Comparison of ENCODE assay signal across 10 mouse cellular contexts in the genomic region with DNA sequence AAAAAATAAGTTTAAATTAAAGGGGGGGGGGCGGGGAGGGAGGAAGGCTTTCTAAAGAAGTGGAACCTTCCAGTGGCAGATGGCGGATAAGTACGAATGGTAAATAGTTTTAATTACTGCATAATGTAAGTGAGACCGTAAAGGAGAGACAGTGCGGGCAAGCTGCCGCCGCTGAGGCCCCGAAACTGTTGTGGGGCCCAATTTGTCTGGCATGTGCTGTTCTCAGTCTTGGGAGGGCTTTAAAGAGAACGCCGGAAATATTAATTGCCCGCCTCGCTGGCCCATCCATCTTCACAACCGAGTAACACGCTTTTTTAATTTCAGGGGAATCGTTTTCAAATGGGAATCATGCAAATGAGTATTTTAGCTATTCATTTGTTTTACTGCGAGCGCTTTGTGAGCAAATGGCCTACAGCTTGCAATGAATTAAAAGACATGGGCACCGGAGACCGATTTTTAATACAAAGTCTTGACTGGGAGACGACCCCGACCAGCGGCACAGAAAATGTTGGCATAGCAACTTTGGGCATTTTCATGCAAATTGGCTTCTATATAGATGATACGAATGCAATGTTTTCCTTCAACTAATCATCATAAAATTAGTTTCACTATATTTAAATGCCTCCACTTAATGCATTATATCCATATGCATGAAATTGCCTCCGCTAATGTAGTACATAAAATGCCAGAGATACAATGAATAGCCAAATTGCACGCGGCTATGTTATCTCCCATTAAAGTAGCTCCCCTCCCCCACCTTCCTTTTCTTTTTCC.
DNase-seq lines count a peak whose midpoint lies in the region; ATAC-seq and TF ChIP-seq lines count a peak whose summit lies in the region.
"Had no signal": no experiment of that assay in that cellular context is flagged by ENCODE, and none has a peak within 500 bp of the region (broad histone marks: within the 10 kb centered on the region; RNA-seq: fewer than 3 reads in every experiment).

No protein-coding gene starts in this region.

- H3K9ac ChIP-seq in heart, embryonic 14.5 days (ENCODE audit: low read length) = peak overlapping the region; percentile 48; the same call in 1 of the 2 replicates
- H3K9ac ChIP-seq in hindbrain, embryonic 11.5 days (ENCODE audit: low read depth, low read length) = peak overlapping the region; percentile 28; the same call in 1 of the 2 replicates
- no peak overlapping the region for H3K9ac ChIP-seq in liver, postnatal 0 days (replicated peaks)

- TF ChIP-seq POLR2A in brain, embryonic 14.5 days (IDR thresholded peaks at IDR 0.05; ENCODE audit: borderline replicate concordance, extremely low read depth, insufficient read depth, insufficient read length, poor library complexity, severe bottlenecking) = no peak

- DNase-seq in heart, adult 18-20 months = no peak
- DNase-seq in brain, embryonic 14.5 days (ENCODE audit: low read depth) = peak; percentile 94
- peak; percentile 62 for DNase-seq in hindbrain, embryonic 11.5 days (ENCODE audit: low spot score)
- no peak for DNase-seq in liver, postnatal 0 days
- no peak for DNase-seq in gastrocnemius, adult 18-20 months (ENCODE audit: low spot score)
- DNase-seq in adrenal gland, adult 8-10 months = no peak
- no peak for DNase-seq in layer of hippocampus, adult 8-10 months (ENCODE audit: low spot score in 2 of 2)
- DNase-seq: gastrocnemius, postnatal 10 days had no signal

- no peak for TF ChIP-seq EP300 in liver, postnatal 0 days (IDR thresholded peaks at IDR 0.05; ENCODE audit: low read depth)

- H3K36me3 ChIP-seq in heart, embryonic 14.5 days (ENCODE audit: control insufficient read depth, insufficient read depth, low read length) = no peaks in the 10 kb centered on the region
- H3K36me3 ChIP-seq in hindbrain, embryonic 11.5 days (ENCODE audit: control insufficient read depth, insufficient read depth, low read length) = no peaks in the 10 kb centered on the region
- H3K36me3 ChIP-seq in liver, postnatal 0 days (replicated peaks; ENCODE audit: insufficient read depth, low read length) = no peaks in the 10 kb centered on the region

- H3K27ac ChIP-seq in heart, embryonic 14.5 days (replicated peaks in 1 of 2; ENCODE audit: control insufficient read depth in 1 of 2, insufficient read depth in 1 of 2, low read depth in 2 of 2, low read length in 2 of 2) = no peak overlapping the region
- H3K27ac ChIP-seq in hindbrain, embryonic 11.5 days (ENCODE audit: low read depth, low read length) = no peak overlapping the region
- H3K27ac ChIP-seq in liver, postnatal 0 days (ENCODE audit: low read depth) = no peak overlapping the region
- H3K27ac ChIP-seq: macrophage had no signal

- 40% methylated on average over 26 of the region's 26 CpGs for WGBS in heart, embryonic 14.5 days
- WGBS in hindbrain, embryonic 11.5 days = 13% methylated on average over 26 of the region's 26 CpGs
- WGBS in liver, postnatal 0 days (ENCODE audit: insufficient replicate concordance) = 33% methylated on average over 26 of the region's 26 CpGs

- no peaks in the 10 kb centered on the region for H3K9me3 ChIP-seq in heart, embryonic 14.5 days (ENCODE audit: control insufficient read depth, low read length)
- no peaks in the 10 kb centered on the region for H3K9me3 ChIP-seq in hindbrain, embryonic 11.5 days (ENCODE audit: control insufficient read depth, low read length)
- no peaks in the 10 kb centered on the region for H3K9me3 ChIP-seq in liver, postnatal 0 days (ENCODE audit: low read length)

- H3K4me1 ChIP-seq in heart, embryonic 14.5 days (ENCODE audit: control insufficient read depth in 2 of 2, insufficient read depth in 2 of 2, low read length in 2 of 2) = peaks cover 29 to 48% of the 10 kb centered on the region in 2 experiments
- H3K4me1 ChIP-seq in hindbrain, embryonic 11.5 days (replicated peaks; ENCODE audit: control insufficient read depth, insufficient read depth, low read length) = no peaks in the 10 kb centered on the region; the same call in 1 of the 2 replicates
- H3K4me1 ChIP-seq in liver, postnatal 0 days (ENCODE audit: insufficient read depth) = peaks cover 6% of the 10 kb centered on the region; the same call in 1 of the 2 replicates

- H3K27me3 ChIP-seq in heart, embryonic 14.5 days (ENCODE audit: control insufficient read depth, insufficient read depth, low read length) = no peaks in the 10 kb centered on the region
- 0 out of 2 replicates have a peak, but pooled peaks cover 2% of the 10 kb centered on the region for H3K27me3 ChIP-seq in hindbrain, embryonic 11.5 days (ENCODE audit: control insufficient read depth, insufficient read depth, low read length)
- H3K27me3 ChIP-seq in liver, postnatal 0 days (ENCODE audit: insufficient read depth, low read length) = no peaks in the 10 kb centered on the region

- no peak for TF ChIP-seq CTCF in brain, embryonic 14.5 days (IDR thresholded peaks at IDR 0.05; ENCODE audit: borderline replicate concordance, extremely low read depth, insufficient read depth, insufficient read length)
- TF ChIP-seq CTCF in liver, postnatal 0 days (IDR thresholded peaks at IDR 0.05; ENCODE audit: low read depth) = no peak

- no peak overlapping the region; a peak in 1 of 4 replicates for H3K4me3 ChIP-seq in heart, embryonic 14.5 days (ENCODE audit: control insufficient read depth in 1 of 2, insufficient read depth in 1 of 2, low read depth in 1 of 2, low read length in 2 of 2)
- peak overlapping the region; percentile 16; the same call in 1 of the 2 replicates for H3K4me3 ChIP-seq in hindbrain, embryonic 11.5 days (ENCODE audit: low read depth, low read length)
- H3K4me3 ChIP-seq in liver, postnatal 0 days (ENCODE audit: low read depth, low read length) = peak overlapping the region; percentile 15; the same call in 1 of the 2 replicates

- ATAC-seq in heart, embryonic 14.5 days (ENCODE audit: insufficient number of reproducible peaks, insufficient read depth, low FRiP score, low read depth) = no peak
- ATAC-seq in hindbrain, embryonic 11.5 days (ENCODE audit: low FRiP score) = peak; percentile 76
- ATAC-seq in liver, postnatal 0 days = no peak

- H3K4me2 ChIP-seq in heart, embryonic 14.5 days (ENCODE audit: low read length) = peak overlapping the region; percentile 52
- H3K4me2 ChIP-seq in hindbrain, embryonic 11.5 days (replicated peaks; ENCODE audit: low read depth, low read length) = peak overlapping the region; percentile 35
- H3K4me2 ChIP-seq in liver, postnatal 0 days (ENCODE audit: low read depth, low read length) = peak overlapping the region; percentile 59

Comparison
In these comparisons a context has a peak if more than half of its experiments do, and no peak if none do; other contexts are left out.
1. H3K4me3 ChIP-seq: peak in hindbrain, embryonic 11.5 days (single experiment) and liver, postnatal 0 days (single experiment); none in heart, embryonic 14.5 days (0 of 2).
2. DNase-seq: peak in brain, embryonic 14.5 days (single experiment) and hindbrain, embryonic 11.5 days (single experiment); none in heart, adult 18-20 months (0 of 2), liver, postnatal 0 days (single experiment), gastrocnemius, adult 18-20 months (single experiment), adrenal gland, adult 8-10 months (single experiment) and layer of hippocampus, adult 8-10 months (0 of 2).
3. Peak in every context shown above with its lines, with median percentiles within 50 percentile points of each other: H3K4me2 ChIP-seq.